Mouse (Mus musculus) MEL (cell line): ENCODE measurements around the gene Steap4. TPM values are rescaled to one million over a fixed set of nuclear protein-coding genes. Genes with fewer than 3 reads are reported as not detected.

Experiments used
- DNase-seq: peaks from one replicate; pipeline ENCODE4 v3.0.0; 2011; ENCODE audit warnings: low read depth, low spot score
- H3K27ac ChIP-seq: 2 replicates; pipeline ENCODE4 v1.5.1; 2012; ENCODE audit warnings: low read depth, mild to moderate bottlenecking, control low read depth, low read length, moderate library complexity; ENCODE audit not compliant: control insufficient read depth
- H3K27me3 ChIP-seq, 2 experiments: fragments of 150-350 bp in 1 of 2; sonication (generic) in 1 of 2; 2 replicates each; pipeline ENCODE4 v1.6.1; 2012; ENCODE audit warnings: low read length in 2 of 2, mild to moderate bottlenecking in 2 of 2, improper control_type of control experiment in 1 of 2, moderate library complexity in 1 of 2; ENCODE audit not compliant: insufficient read depth in 2 of 2, control insufficient read depth in 1 of 2
- H3K36me3 ChIP-seq, 2 experiments: 2 replicates each; pipeline ENCODE4 v1.6.1; 2012 to 2014; ENCODE audit warnings: low read length in 2 of 2, improper control_type of control experiment in 1 of 2, inconsistent platforms in 1 of 2, mild to moderate bottlenecking in 1 of 2; ENCODE audit not compliant: insufficient read depth in 2 of 2, control insufficient read depth in 1 of 2
- H3K4me1 ChIP-seq, 2 experiments: fragments of 150-350 bp in 1 of 2; sonication (generic) in 1 of 2; 2 replicates each; pipeline ENCODE4 v1.6.1; 2012; ENCODE audit warnings: low read length in 2 of 2, improper control_type of control experiment in 1 of 2, mild to moderate bottlenecking in 1 of 2; ENCODE audit not compliant: insufficient read depth in 2 of 2, control insufficient read depth in 1 of 2
- H3K4me3 ChIP-seq, 2 experiments: fragments of 150-350 bp in 1 of 2; sonication (generic) in 1 of 2; 2 replicates each; pipeline ENCODE4 v1.5.1; 2012; ENCODE audit warnings: low read depth in 2 of 2, low read length in 2 of 2, mild to moderate bottlenecking in 2 of 2, moderate library complexity in 2 of 2, control low read depth in 1 of 2, improper control_type of control experiment in 1 of 2; ENCODE audit not compliant: control insufficient read depth in 1 of 2, insufficient read depth in 1 of 2
- H3K79me2 ChIP-seq: 2 replicates; pipeline ENCODE4 v1.6.1; 2012; ENCODE audit warnings: mild to moderate bottlenecking, low read length, moderate library complexity; ENCODE audit not compliant: control insufficient read depth, poor library complexity, insufficient read depth
- H3K9ac ChIP-seq: 2 replicates; pipeline ENCODE4 v1.6.1; 2012; ENCODE audit warnings: low read depth, mild to moderate bottlenecking, control low read depth, low read length, moderate library complexity; ENCODE audit not compliant: control insufficient read depth, poor library complexity, severe bottlenecking
- H3K9me3 ChIP-seq: fragments of 150-350 bp; sonication (generic); replicated peaks from 2 replicates; pipeline ENCODE4 v1.6.1; 2012; ENCODE audit warnings: mild to moderate bottlenecking, low read length, improper control_type of control experiment, moderate library complexity; ENCODE audit not compliant: insufficient read depth
- CHD2 ChIP-seq: IDR thresholded peaks from 2 replicates; pipeline ENCODE4 v1.6.1; 2011; ENCODE audit warnings: low read length, improper control_type of control experiment
- E2F4 ChIP-seq: IDR thresholded peaks from 2 replicates; pipeline ENCODE4 v1.6.1; 2011; ENCODE audit warnings: low read depth, low read length, improper control_type of control experiment, borderline replicate concordance
- ELF1 ChIP-seq: IDR thresholded peaks from 2 replicates; pipeline ENCODE4 v1.6.1; 2014; ENCODE audit warnings: low read depth, mild to moderate bottlenecking, inconsistent platforms, low read length, improper control_type of control experiment, moderate library complexity
- ETS1 ChIP-seq: IDR thresholded peaks from 2 replicates; pipeline ENCODE4 v1.6.1; 2012; ENCODE audit warnings: low read depth, mild to moderate bottlenecking, inconsistent platforms, low read length, improper control_type of control experiment, moderate library complexity
- GATA1 ChIP-seq: IDR thresholded peaks from 2 replicates; pipeline ENCODE4 v1.6.1; 2011; ENCODE audit warnings: low read depth, low read length, improper control_type of control experiment
- JUND ChIP-seq: IDR thresholded peaks from 2 replicates; pipeline ENCODE4 v1.6.1; 2011; ENCODE audit warnings: low read depth, mild to moderate bottlenecking, improper control_type of control experiment, low read length
- MAFK ChIP-seq: IDR thresholded peaks from 2 replicates; pipeline ENCODE4 v1.6.1; 2011; ENCODE audit warnings: low read depth, mild to moderate bottlenecking, low read length, improper control_type of control experiment, borderline replicate concordance
- MAX ChIP-seq: IDR thresholded peaks from 2 replicates; pipeline ENCODE4 v1.6.1; 2011; ENCODE audit warnings: low read length, improper control_type of control experiment
- MAZ ChIP-seq: IDR thresholded peaks from 2 replicates; pipeline ENCODE4 v1.6.1; 2012; ENCODE audit warnings: low read depth, mild to moderate bottlenecking, inconsistent platforms, low read length, improper control_type of control experiment
- MXI1 ChIP-seq: IDR thresholded peaks from 2 replicates; pipeline ENCODE4 v1.6.1; 2011; ENCODE audit warnings: mild to moderate bottlenecking, low read depth, low read length, improper control_type of control experiment
- MYC ChIP-seq: IDR thresholded peaks from 2 replicates; pipeline ENCODE4 v1.6.1; 2011; ENCODE audit warnings: low read depth, mild to moderate bottlenecking, low read length, improper control_type of control experiment, moderate library complexity
- NRF1 ChIP-seq: IDR thresholded peaks from 2 replicates; pipeline ENCODE4 v1.6.1; 2014; ENCODE audit warnings: low read depth, mild to moderate bottlenecking, inconsistent platforms, low read length, improper control_type of control experiment, moderate library complexity; ENCODE audit not compliant: poor library complexity, insufficient read depth, severe bottlenecking
- POLR2A ChIP-seq, 2 experiments: IDR thresholded peaks; 2 replicates each; pipeline ENCODE4 v1.6.1; 2011 to 2012; ENCODE audit warnings: low read length in 2 of 2, mild to moderate bottlenecking in 2 of 2, control low read depth in 1 of 2, improper control_type of control experiment in 1 of 2, low read depth in 1 of 2, moderate library complexity in 1 of 2; ENCODE audit not compliant: control insufficient read depth in 1 of 2, insufficient read depth in 1 of 2, poor library complexity in 1 of 2
- POLR2AphosphoS2 ChIP-seq: IDR thresholded peaks from 2 replicates; pipeline ENCODE4 v1.6.1; 2011; ENCODE audit warnings: low read length, improper control_type of control experiment
- POLR2AphosphoS5 ChIP-seq: IDR thresholded peaks from 2 replicates; pipeline ENCODE4 v1.6.1; 2012; ENCODE audit warnings: low read depth, borderline replicate concordance, mild to moderate bottlenecking, inconsistent platforms, low read length, moderate library complexity, mixed read lengths
- RCOR1 ChIP-seq: IDR thresholded peaks from 2 replicates; pipeline ENCODE4 v1.6.1; 2012; ENCODE audit warnings: low read depth, mild to moderate bottlenecking, inconsistent platforms, low read length, improper control_type of control experiment
- TAL1 ChIP-seq: IDR thresholded peaks from 2 replicates; pipeline ENCODE4 v1.6.1; 2012; ENCODE audit warnings: mild to moderate bottlenecking, inconsistent platforms, low read length, moderate library complexity, mixed read lengths
- USF1 ChIP-seq: IDR thresholded peaks from 2 replicates; pipeline ENCODE4 v1.6.1; 2014; ENCODE audit warnings: low read depth, mild to moderate bottlenecking, inconsistent platforms, low read length, improper control_type of control experiment, moderate library complexity
- USF2 ChIP-seq, 2 experiments: IDR thresholded peaks; 2 replicates each; pipeline ENCODE4 v1.6.1; 2011 to 2012; ENCODE audit warnings: improper control_type of control experiment in 2 of 2, low read length in 2 of 2, borderline replicate concordance in 1 of 2, inconsistent platforms in 1 of 2, low read depth in 1 of 2, mild to moderate bottlenecking in 1 of 2; ENCODE audit not compliant: insufficient read depth in 1 of 2
- ZKSCAN1 ChIP-seq: IDR thresholded peaks from 2 replicates; pipeline ENCODE4 v1.6.1; 2012; ENCODE audit warnings: low read depth, mild to moderate bottlenecking, inconsistent platforms, low read length, improper control_type of control experiment, moderate library complexity
- polyA plus RNA-seq, 2 experiments: library from polyadenylated mRNA; stranded (reverse) in 1 of 2; unstranded in 1 of 2; fragments of >175 nt in 1 of 2; fragments of >200 nt in 1 of 2; gene quantifications; 2 replicates each; pipeline versions ENCODE4 v1.2.1 to v1.2.4; 2012; ENCODE audit warnings: low replicate concordance in 2 of 2, low read depth in 1 of 2; ENCODE audit not compliant: insufficient read length in 2 of 2, insufficient read depth in 1 of 2, missing spikeins in 1 of 2
- total RNA-seq: library from RNA; depleted of rRNA; stranded (reverse); fragments of 300-350 nt; gene quantifications from 2 replicates; pipeline ENCODE4 v1.2.3, GENCODE M21; 2012

The Steap4 gene
- total and polyA plus RNA-seq, 3 experiments: not detected

- TF ChIP-seq RCOR1 (no peak), E2F4 (no peak), USF2 (IDR thresholded peaks at IDR 0.05; ENCODE audit: borderline replicate concordance in 1 of 2, insufficient read depth in 1 of 2, low read depth in 1 of 2, low read length in 2 of 2) (no peak)
Measured at GRCm38 (mm10) chr5:7933933-7934675, 26.2 kb upstream of the Steap4 start (continued).

- no peak for DNase-seq
- Histone ChIP-seq H3K27me3 (no peaks in the 10 kb centered on the region), H3K79me2 (no peaks in the 10 kb centered on the region), H3K27ac (no peak overlapping the region), H3K9me3 (no peaks in the 10 kb centered on the region), H3K4me1 (no peaks in the 10 kb centered on the region), H3K4me3 (no peak overlapping the region), H3K9ac (no peak overlapping the region), H3K36me3 (no peaks in the 10 kb centered on the region)
- TF ChIP-seq MAX: no peak
- no peak for TF ChIP-seq POLR2A (IDR thresholded peaks at IDR 0.05; ENCODE audit: control insufficient read depth in 1 of 2, insufficient read depth in 1 of 2, low read depth in 1 of 2, low read length in 2 of 2, poor library complexity in 1 of 2)
- no peak for TF ChIP-seq MAZ
- TF ChIP-seq ZKSCAN1: no peak
- TF ChIP-seq POLR2AphosphoS2: no peak
- no peak for TF ChIP-seq POLR2AphosphoS5
- TF ChIP-seq JUND: no peak
- TF ChIP-seq ELF1: no peak
- TF ChIP-seq MAFK: no peak
- TF ChIP-seq USF1: no peak
- TF ChIP-seq NRF1: no peak
- no peak for TF ChIP-seq GATA1
- TF ChIP-seq MXI1: no peak
- TF ChIP-seq USF2 (IDR thresholded peaks at IDR 0.05; ENCODE audit: borderline replicate concordance in 1 of 2, insufficient read depth in 1 of 2, low read depth in 1 of 2, low read length in 2 of 2): no peak
- TF ChIP-seq TAL1: no peak
- no peak for TF ChIP-seq CHD2
- no peak for TF ChIP-seq ETS1
- no peak for TF ChIP-seq MYC
Measured at GRCm38 (mm10) chr5:7954838-7955237, 5.4 kb upstream of the Steap4 start.
